Mouse (Mus musculus) hindbrain, embryonic 12.5 days (tissue): Measurements from ENCODE around the gene Tns1. TPM values are rescaled to one million over a fixed set of nuclear protein-coding genes. Genes with fewer than 3 reads are reported as not detected.
"Not testable (repeated sequence)": the region's sequence is repeated elsewhere in the genome, so short reads cannot be mapped to it uniquely, and the experiment has no call there.

Experiments
- ATAC-seq: fragments of 200-750 bp; cut with Nextera tagmentation; 2 replicates; pipeline ENCODE4 v1.8.0; 2017; ENCODE audit warnings: moderate TSS enrichment; ENCODE audit not compliant: low FRiP score
- H3K27ac ChIP-seq: fragments of 300-500 bp; sonication (generic); 2 replicates; pipeline ENCODE4 v1.5.1; 2016; ENCODE audit warnings: mild to moderate bottlenecking
- H3K27me3 ChIP-seq: fragments of 300-500 bp; sonication (generic); 2 replicates; pipeline ENCODE4 v1.6.1; 2016; ENCODE audit warnings: mild to moderate bottlenecking
- H3K36me3 ChIP-seq: fragments of 300-500 bp; sonication (generic); 2 replicates; pipeline ENCODE4 v1.6.1; 2016; ENCODE audit warnings: mild to moderate bottlenecking
- H3K4me1 ChIP-seq: fragments of 300-500 bp; sonication (generic); 2 replicates; pipeline ENCODE4 v1.6.1; 2016
- H3K4me2 ChIP-seq: fragments of 300-500 bp; sonication (generic); replicated peaks from 2 replicates; pipeline ENCODE4 v1.6.1; 2016; ENCODE audit warnings: mild to moderate bottlenecking
- H3K4me3 ChIP-seq: fragments of 300-500 bp; sonication (generic); 2 replicates; pipeline ENCODE4 v1.5.1; 2016; ENCODE audit warnings: mild to moderate bottlenecking
- H3K9ac ChIP-seq: fragments of 300-500 bp; sonication (generic); 2 replicates; pipeline ENCODE4 v1.6.1; 2016; ENCODE audit warnings: mild to moderate bottlenecking, moderate library complexity
- H3K9me3 ChIP-seq: fragments of 300-500 bp; sonication (generic); replicated peaks from 2 replicates; pipeline ENCODE4 v1.6.1; 2016; ENCODE audit warnings: mild to moderate bottlenecking
- WGBS: fragments of 180-500 bp; shearing (Covaris S2); methylation state at CpG from one replicate; pipeline ENCODE4 v1.1.7; 2016; 5-methylcytosine and 5-hydroxymethylcytosine counted together
- polyA plus RNA-seq: library from polyadenylated mRNA; unstranded; fragments of >200 nt; fragmentation: Nextera tagmentation; extraction: Ambion mirVana; gene quantifications from 2 replicates; pipeline ENCODE4 v1.2.1, GENCODE M21; 2016

Tns1 gene
- polyA plus RNA-seq, result 26.1 and 28.3 TPM in 2 replicates

GRCm38 (mm10) chr1:74124021-74124981 lies at the start of gene Tns1:
Gene Tns1, minus strand, starts transcription at chr1:74124449.
- Histone ChIP-seq H3K4me3 (peak within 1 kb of the TSS; percentile 48), H3K4me2 (peak within 1 kb of the TSS; percentile 94), H3K9ac (peak within 1 kb of the TSS; percentile 75), H3K27me3 (peaks cover 27% of the 10 kb centered on the region), H3K4me1 (peaks cover 25% of the 10 kb centered on the region), H3K27ac (no peak within 1 kb of the TSS), H3K36me3 (no peaks in the 10 kb centered on the region), H3K9me3 (no peaks in the 10 kb centered on the region)
- peak; percentile 65 for ATAC-seq
- WGBS, result 1% methylated on average over 79 of the region's 84 CpGs

DNA sequence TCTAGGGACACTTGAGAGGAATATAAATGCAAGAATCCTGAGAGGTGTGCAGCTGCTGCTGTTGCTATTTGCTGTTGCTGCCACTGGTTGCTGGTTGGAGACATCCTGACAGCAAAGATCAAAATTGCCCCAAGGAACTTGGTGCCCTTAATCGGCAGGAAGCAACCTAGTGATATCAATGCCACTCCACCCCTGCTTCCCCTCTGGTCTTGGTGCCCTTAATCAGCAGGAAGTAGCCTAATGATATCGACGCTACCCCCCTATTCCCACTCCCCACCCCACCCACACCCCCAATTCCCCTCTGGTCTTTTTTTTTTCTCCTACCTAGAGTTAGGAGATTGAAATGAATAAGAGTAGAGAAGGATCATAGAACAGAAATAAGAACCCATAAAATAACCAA lies 48.5 kb upstream of the Tns1 start:
- H3K27me3 ChIP-seq, result no peaks in the 10 kb centered on the region
- no peak overlapping the region for H3K9ac ChIP-seq
- no peaks in the 10 kb centered on the region for H3K9me3 ChIP-seq
- H3K27ac ChIP-seq, result no peak overlapping the region
- WGBS, result 89% methylated on average over 3 of the region's 3 CpGs
- no peaks in the 10 kb centered on the region for H3K36me3 ChIP-seq
- H3K4me3 ChIP-seq, result no peak overlapping the region
- H3K4me2 ChIP-seq, result no peak overlapping the region
- no peak for ATAC-seq
- no peaks in the 10 kb centered on the region for H3K4me1 ChIP-seq

DNA sequence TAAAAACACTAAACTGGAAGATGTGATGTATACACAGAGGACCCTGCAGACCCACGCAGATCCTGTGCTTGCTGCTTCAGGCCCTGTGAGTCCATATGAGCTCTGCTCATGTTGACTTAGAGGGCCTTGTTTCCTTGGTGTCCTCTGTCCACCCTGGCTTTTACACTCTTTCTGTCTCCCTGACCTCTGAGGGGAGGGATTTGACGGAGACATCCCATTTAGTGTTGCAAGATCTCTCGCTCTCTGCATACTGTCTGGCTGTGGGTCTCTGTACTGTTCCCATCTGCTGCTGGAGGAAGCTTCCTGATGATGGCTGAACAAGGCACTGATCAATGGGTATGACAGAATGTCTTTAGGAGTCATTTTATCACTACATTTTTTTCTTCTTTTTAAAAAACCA lies 45.5 kb upstream of the Tns1 start:
- Histone ChIP-seq H3K9ac (no peak overlapping the region), H3K9me3 (no peaks in the 10 kb centered on the region), H3K4me2 (no peak overlapping the region), H3K27me3 (no peaks in the 10 kb centered on the region), H3K4me1 (no peaks in the 10 kb centered on the region), H3K4me3 (no peak overlapping the region), H3K27ac (no peak overlapping the region), H3K36me3 (no peaks in the 10 kb centered on the region)
- no peak for ATAC-seq
- WGBS, result 84% methylated on average over 3 of the region's 3 CpGs

DNA sequence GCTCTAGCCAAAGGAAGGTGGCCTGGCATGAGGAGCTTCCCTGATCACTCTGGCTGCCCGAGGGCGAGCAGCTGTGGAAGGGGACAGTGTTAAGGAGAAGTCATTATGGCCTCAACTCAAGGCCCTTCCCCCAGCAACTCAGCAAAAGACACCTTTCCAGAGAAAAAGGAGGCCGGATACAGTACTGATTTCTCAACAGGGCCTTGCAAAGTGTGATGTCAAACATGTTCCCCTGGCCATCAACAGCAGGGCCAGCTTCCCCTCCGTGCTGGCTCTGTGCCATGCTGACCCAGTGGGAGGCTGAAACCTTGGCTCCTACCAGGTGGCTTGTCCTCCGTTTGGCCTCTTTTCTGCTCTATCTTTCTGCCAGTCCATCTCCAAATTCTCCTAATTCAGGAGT lies 42.9 kb upstream of the Tns1 start:
- no peak overlapping the region for H3K4me2 ChIP-seq
- H3K27ac ChIP-seq, result no peak overlapping the region
- H3K27me3 ChIP-seq, result no peaks in the 10 kb centered on the region
- WGBS, result 78% methylated on average over 5 of the region's 5 CpGs
- H3K4me1 ChIP-seq, result no peaks in the 10 kb centered on the region
- H3K36me3 ChIP-seq, result no peaks in the 10 kb centered on the region
- no peak overlapping the region for H3K9ac ChIP-seq
- no peak overlapping the region for H3K4me3 ChIP-seq
- no peaks in the 10 kb centered on the region for H3K9me3 ChIP-seq
- no peak for ATAC-seq

- Histone ChIP-seq H3K27ac (no peak overlapping the region), H3K27me3 (no peaks in the 10 kb centered on the region), H3K9ac (no peak overlapping the region), H3K36me3 (no peaks in the 10 kb centered on the region), H3K4me3 (no peak overlapping the region), H3K4me2 (no peak overlapping the region), H3K4me1 (no peaks in the 10 kb centered on the region), H3K9me3 (no peaks in the 10 kb centered on the region)
- no peak for ATAC-seq
- WGBS, result 81% methylated on average over 2 of the region's 2 CpGs
These were observed 35.8 kb upstream of the Tns1 start for GRCm38 (mm10) chr1:74160036-74160435.

DNA sequence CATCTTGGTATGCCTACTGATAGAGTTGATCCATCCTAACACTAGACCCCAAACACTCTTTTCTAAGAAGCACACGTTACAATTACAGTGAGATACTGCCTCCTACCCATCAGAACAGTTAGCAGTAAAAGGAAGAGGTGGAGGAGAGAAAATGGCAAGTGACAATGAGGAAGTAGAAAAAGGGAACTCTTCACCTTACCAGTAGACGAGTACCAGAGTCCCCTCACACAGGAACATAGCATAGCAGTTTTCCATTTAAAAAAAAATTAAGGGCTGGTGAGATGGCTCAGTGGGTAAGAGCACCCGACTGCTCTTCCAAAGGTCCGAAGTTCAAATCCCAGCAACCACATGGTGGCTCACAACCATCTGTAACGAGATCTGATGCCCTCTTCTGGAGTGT lies 35.4 kb upstream of the Tns1 start:
- H3K36me3 ChIP-seq, H3K4me2 ChIP-seq, H3K27me3 ChIP-seq, H3K4me3 ChIP-seq, H3K9me3 ChIP-seq, H3K9ac ChIP-seq, ATAC-seq, H3K27ac ChIP-seq, H3K4me1 ChIP-seq: not testable (repeated sequence)
- 80% methylated on average over 5 of the region's 5 CpGs for WGBS

- Histone ChIP-seq H3K4me3 (no peak overlapping the region), H3K9ac (no peak overlapping the region), H3K4me2 (no peak overlapping the region), H3K36me3 (no peaks in the 10 kb centered on the region), H3K27me3 (no peaks in the 10 kb centered on the region), H3K9me3 (no peaks in the 10 kb centered on the region), H3K4me1 (0 out of 2 replicates have a peak, but pooled peaks cover 2% of the 10 kb centered on the region), H3K27ac (no peak overlapping the region)
- 80% methylated on average over 14 of the region's 14 CpGs for WGBS
- ATAC-seq, result no peak
These were observed 32.2 kb upstream of the Tns1 start for GRCm38 (mm10) chr1:74156381-74156910.

DNA sequence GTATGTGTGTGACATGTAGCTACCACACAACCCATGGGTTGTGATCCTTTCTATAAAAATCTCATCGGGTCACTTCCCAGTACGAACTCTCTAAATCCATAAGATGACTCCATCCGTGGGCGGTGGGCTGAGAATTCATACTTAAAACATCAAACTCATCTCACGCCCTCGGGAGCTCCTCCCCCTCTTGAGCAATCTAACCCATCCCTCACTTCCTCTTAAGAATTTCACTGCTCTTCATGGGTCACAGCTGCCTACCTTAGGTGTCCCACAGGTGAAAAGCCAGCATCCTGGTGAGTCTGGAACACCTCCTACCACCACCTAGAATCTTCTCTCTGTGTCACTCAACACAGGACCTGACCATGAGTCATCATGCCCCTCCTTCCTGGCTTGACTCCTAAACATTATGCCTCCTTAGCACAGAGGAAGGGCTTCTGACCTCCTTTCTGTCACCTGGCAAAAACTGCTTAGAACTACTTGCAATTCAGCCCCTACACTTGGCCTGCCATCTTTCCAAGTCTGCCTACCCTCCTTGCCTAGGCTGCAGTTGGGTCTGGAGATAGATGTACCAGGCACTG lies 31.3 kb upstream of the Tns1 start:
- ATAC-seq, result no peak
- WGBS, result 87% methylated on average over 6 of the region's 6 CpGs
- Histone ChIP-seq H3K27ac (no peak overlapping the region), H3K4me1 (0 out of 2 replicates have a peak, but pooled peaks cover 2% of the 10 kb centered on the region), H3K9ac (no peak overlapping the region), H3K4me3 (no peak overlapping the region), H3K9me3 (no peaks in the 10 kb centered on the region), H3K4me2 (no peak overlapping the region), H3K27me3 (no peaks in the 10 kb centered on the region), H3K36me3 (no peaks in the 10 kb centered on the region)

- WGBS, result 78% methylated on average over 8 of the region's 8 CpGs
These were observed 29.4 kb upstream of the Tns1 start, which contains the start of gene Cxcr2 for GRCm38 (mm10) chr1:74153461-74154184. Gene Cxcr2, plus strand, starts transcription at chr1:74153989.

GRCm38 (mm10) chr1:74151091-74151490 lies 26.8 kb upstream of the Tns1 start:
- Histone ChIP-seq H3K9ac (no peak overlapping the region), H3K36me3 (no peaks in the 10 kb centered on the region), H3K4me1 (0 out of 2 replicates have a peak, but pooled peaks cover 2% of the 10 kb centered on the region), H3K27ac (no peak overlapping the region), H3K4me2 (no peak overlapping the region), H3K4me3 (no peak overlapping the region), H3K27me3 (no peaks in the 10 kb centered on the region), H3K9me3 (no peaks in the 10 kb centered on the region)
- 79% methylated on average over 3 of the region's 3 CpGs for WGBS
- ATAC-seq, result no peak

More at GRCm38 (mm10) chr1:74153461-74154184, 29.4 kb upstream of the Tns1 start, which contains the start of gene Cxcr2:
- Histone ChIP-seq H3K4me2 (no peak within 1 kb of the TSS), H3K27ac (no peak within 1 kb of the TSS), H3K9me3 (no peaks in the 10 kb centered on the region), H3K27me3 (no peaks in the 10 kb centered on the region), H3K9ac (no peak within 1 kb of the TSS), H3K36me3 (no peaks in the 10 kb centered on the region), H3K4me1 (0 out of 2 replicates have a peak, but pooled peaks cover 2% of the 10 kb centered on the region), H3K4me3 (no peak within 1 kb of the TSS)
- ATAC-seq, result no peak

DNA sequence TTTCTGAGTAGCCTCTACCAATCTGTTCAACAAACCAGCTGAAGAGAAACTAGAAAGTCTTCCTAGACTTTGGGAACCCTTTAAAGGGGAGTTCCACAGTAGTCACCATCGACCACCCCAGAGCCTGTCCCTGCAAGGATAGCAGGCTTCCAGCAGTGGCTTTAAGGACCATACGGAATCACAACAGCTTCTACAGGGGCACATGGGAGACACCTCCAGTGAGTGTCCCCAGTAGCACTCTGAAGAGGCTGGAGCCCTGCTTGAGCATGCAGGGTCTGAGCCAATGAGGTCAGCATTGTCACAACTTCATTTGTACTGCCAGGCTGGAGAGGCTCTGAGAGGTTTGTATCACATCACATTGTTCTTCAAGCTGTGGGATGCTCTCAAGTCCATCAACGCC lies 25.9 kb upstream of the Tns1 start:
- H3K27me3 ChIP-seq, result no peaks in the 10 kb centered on the region
- no peak overlapping the region for H3K4me2 ChIP-seq
- 0 out of 2 replicates have a peak, but pooled peaks cover 2% of the 10 kb centered on the region for H3K4me1 ChIP-seq
- H3K4me3 ChIP-seq, result no peak overlapping the region
- ATAC-seq, result no peak
- H3K9ac ChIP-seq, result no peak overlapping the region
- H3K9me3 ChIP-seq, result no peaks in the 10 kb centered on the region
- no peaks in the 10 kb centered on the region for H3K36me3 ChIP-seq
- 77% methylated on average over 3 of the region's 3 CpGs for WGBS
- H3K27ac ChIP-seq, result no peak overlapping the region
